Mouse (Mus musculus) cerebellum, adult 2 months (tissue): ENCODE measurements around the gene Sbf1. TPM values are rescaled to one million over a fixed set of nuclear protein-coding genes. Genes with fewer than 3 reads are reported as not detected.

Experiments
- DNase-seq, 2 experiments: peaks; one replicate each; pipeline ENCODE4 v3.0.0; 2021
- H3K27ac ChIP-seq: fragments of 200-500 bp; 2 replicates; pipeline ENCODE4 v1.5.1; 2012; ENCODE audit warnings: low read length, control low read depth, inconsistent platforms; ENCODE audit not compliant: insufficient read depth
- H3K27me3 ChIP-seq: fragments of 200-500 bp; 2 replicates; pipeline ENCODE4 v1.6.1; 2012; ENCODE audit warnings: inconsistent platforms, mild to moderate bottlenecking, low read length, moderate library complexity; ENCODE audit not compliant: control insufficient read depth, insufficient read depth
- H3K4me1 ChIP-seq: fragments of 200-500 bp; 2 replicates; pipeline ENCODE4 v1.6.1; 2011; ENCODE audit warnings: low read length; ENCODE audit not compliant: control insufficient read depth, insufficient read depth
- H3K4me3 ChIP-seq: fragments of 200-500 bp; replicated peaks from 2 replicates; pipeline ENCODE3; 2011; ENCODE audit warnings: mild to moderate bottlenecking, low read depth, low read length, control low read depth; ENCODE audit not compliant: insufficient read depth
- CTCF ChIP-seq: fragments of 200-500 bp; IDR thresholded peaks from 2 replicates; pipeline ENCODE4 v1.5.1; 2011; ENCODE audit warnings: low read depth, mild to moderate bottlenecking, control low read depth, low read length, moderate library complexity, borderline replicate concordance; ENCODE audit not compliant: insufficient read depth
- POLR2A ChIP-seq: fragments of 200-500 bp; IDR thresholded peaks from 2 replicates; pipeline ENCODE4 v1.6.1; 2011; ENCODE audit warnings: low read length, control low read depth, borderline replicate concordance; ENCODE audit not compliant: insufficient read depth
- WGBS: fragments of 180-500 bp; shearing (Covaris S2); methylation state at CpG from one replicate; pipeline ENCODE4 v1.1.7; 2018; 5-methylcytosine and 5-hydroxymethylcytosine counted together
- polyA plus RNA-seq: library from polyadenylated mRNA; depleted of rRNA; stranded (reverse); fragments of >200 nt; gene quantifications from 2 replicates; pipeline ENCODE4 v1.2.3, GENCODE M21; 2012; rRNA removed

The Sbf1 gene
- polyA plus RNA-seq, 1 experiment = 321 TPM

DNA sequence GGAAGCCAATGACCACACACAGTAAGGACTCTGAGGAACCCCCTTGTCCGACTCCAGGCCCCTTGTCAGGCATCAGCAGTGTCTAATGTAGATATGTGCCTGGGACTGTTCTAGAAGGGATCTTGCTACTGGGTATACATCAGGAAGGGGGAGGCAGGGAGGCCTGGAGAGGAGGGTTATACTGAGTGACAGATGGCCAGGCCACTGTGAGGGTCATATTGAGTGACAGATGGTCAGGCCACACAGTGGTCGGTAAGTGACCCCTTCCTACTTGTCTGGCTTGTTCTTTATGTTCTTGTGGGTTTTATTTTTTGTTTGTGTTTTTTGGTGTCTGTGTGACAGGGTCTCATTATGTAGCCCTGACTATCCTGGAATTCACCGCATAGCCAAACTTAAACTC lies 39.6 kb downstream of the Sbf1 start:
- Histone ChIP-seq H3K27me3 (no peaks in the 10 kb centered on the region), H3K4me1 (peaks cover 28% of the 10 kb centered on the region), H3K27ac (0 out of 2 replicates have a peak overlapping the region, but pooled peaks have one; percentile 46), H3K4me3 (no peak overlapping the region)
- no peak for DNase-seq
- no peak for TF ChIP-seq POLR2A
- TF ChIP-seq CTCF = no peak
- WGBS = 51% methylated on average over 3 of the region's 3 CpGs

GRCm38 (mm10) chr15:89264485-89264884 lies 50.6 kb downstream of the Sbf1 start:
- H3K27ac ChIP-seq = no peak overlapping the region
- H3K4me3 ChIP-seq = no peak overlapping the region
- WGBS = 82% methylated on average over 5 of the region's 5 CpGs

DNA sequence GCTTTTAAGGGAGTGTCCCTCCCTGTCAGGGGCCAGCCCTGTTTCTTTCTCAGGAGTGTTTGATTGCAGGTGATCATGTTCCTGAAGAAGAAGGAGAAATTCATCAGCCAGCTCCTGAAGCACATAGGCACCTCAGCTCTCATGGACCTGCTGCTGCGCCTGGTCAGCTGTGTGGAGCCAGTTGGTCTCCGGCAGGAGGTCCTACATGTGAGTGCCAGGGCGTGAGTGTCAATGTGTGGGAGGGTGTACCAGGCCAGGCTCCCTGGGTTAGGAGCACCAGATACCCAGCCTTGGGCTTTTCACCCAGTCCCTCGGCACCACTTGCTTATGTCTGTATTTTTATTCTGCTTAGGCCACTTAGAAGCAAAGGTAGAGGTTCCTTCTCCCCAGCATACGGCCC lies 56.1 kb downstream of the Sbf1 start:
- DNase-seq = peak; percentile 79 to 85
- WGBS = 20% methylated on average over 5 of the region's 5 CpGs
- Histone ChIP-seq H3K27me3 (no peaks in the 10 kb centered on the region), H3K27ac (peak overlapping the region; percentile 35), H3K4me3 (no peak overlapping the region), H3K4me1 (peaks cover 17% of the 10 kb centered on the region)
- TF ChIP-seq POLR2A (no peak), CTCF (no peak)

More at GRCm38 (mm10) chr15:89264485-89264884, 50.6 kb downstream of the Sbf1 start:
- no peak for DNase-seq
- TF ChIP-seq POLR2A (no peak), CTCF (no peak)
- H3K27me3 ChIP-seq = no peaks in the 10 kb centered on the region
- no peaks in the 10 kb centered on the region; the same call in none of the 2 replicates for H3K4me1 ChIP-seq

DNA sequence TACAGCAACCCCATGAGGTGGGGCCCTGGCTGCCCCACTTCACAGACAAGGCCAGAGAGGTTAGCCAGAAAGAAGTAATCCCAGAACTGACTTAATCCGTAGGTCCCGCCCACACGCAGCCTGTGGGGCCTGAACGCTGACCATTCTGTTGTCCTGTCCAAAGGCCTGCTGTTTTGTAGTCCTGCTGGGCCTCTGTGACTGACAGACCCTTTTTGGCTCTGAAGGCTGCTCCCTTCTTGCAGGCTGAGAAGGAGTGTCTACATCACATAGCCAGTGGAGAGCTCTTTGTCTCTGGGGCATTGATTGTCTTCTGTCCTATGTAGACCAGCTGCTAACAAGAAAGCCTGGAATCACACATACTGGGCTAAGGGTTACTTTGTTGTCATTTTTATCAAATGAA lies 59.8 kb downstream of the Sbf1 start:
- Histone ChIP-seq H3K4me1 (peaks cover 27% of the 10 kb centered on the region), H3K27ac (0 out of 2 replicates have a peak overlapping the region, but pooled peaks have one; percentile 1), H3K4me3 (no peak overlapping the region), H3K27me3 (no peaks in the 10 kb centered on the region)
- 10% methylated on average over 4 of the region's 4 CpGs for whole genome bisulfite sequencing
- DNase-seq = no peak
- TF ChIP-seq POLR2A = no peak
- TF ChIP-seq CTCF = no peak

DNA sequence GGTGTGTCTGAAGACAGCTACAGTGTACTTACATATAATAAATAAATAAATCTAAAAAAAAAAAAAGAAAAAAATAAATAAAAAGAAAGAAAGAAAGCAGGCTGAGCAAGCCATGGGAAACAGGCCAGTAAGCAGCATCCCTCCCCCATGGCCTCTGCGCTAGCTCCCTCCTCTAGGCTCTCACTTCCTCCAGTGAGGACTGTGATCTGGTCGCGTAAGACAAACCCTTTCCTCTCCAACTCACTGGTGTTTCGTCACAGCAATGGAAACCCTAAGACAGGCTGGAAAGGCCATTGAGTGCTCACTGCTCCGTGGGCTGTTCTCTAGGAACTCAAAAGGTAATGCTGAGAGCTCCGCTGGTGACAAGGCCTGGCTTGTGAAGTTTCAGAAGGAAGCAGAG lies 66.0 kb downstream of the Sbf1 start:
- no peaks in the 10 kb centered on the region for H3K27me3 ChIP-seq
- no peak overlapping the region for H3K4me3 ChIP-seq
- DNase-seq = no peak
- 91% methylated on average over 6 of the region's 6 CpGs for WGBS
- H3K27ac ChIP-seq = no peak overlapping the region
- peaks cover 10% of the 10 kb centered on the region; the same call in 1 of the 2 replicates for H3K4me1 ChIP-seq
- TF ChIP-seq POLR2A (no peak), CTCF (no peak)

GRCm38 (mm10) chr15:89241025-89241424 lies 74.1 kb downstream of the Sbf1 start:
- peak in 1 of 2 experiments; percentile 30 for DNase-seq
- H3K27ac ChIP-seq = no peak overlapping the region
- peaks cover 10% of the 10 kb centered on the region; the same call in 1 of the 2 replicates for H3K4me1 ChIP-seq
- WGBS = 65% methylated on average over 2 of the region's 2 CpGs
- H3K27me3 ChIP-seq = no peaks in the 10 kb centered on the region
- TF ChIP-seq POLR2A (no peak), CTCF (no peak)
- no peak overlapping the region for H3K4me3 ChIP-seq

DNA sequence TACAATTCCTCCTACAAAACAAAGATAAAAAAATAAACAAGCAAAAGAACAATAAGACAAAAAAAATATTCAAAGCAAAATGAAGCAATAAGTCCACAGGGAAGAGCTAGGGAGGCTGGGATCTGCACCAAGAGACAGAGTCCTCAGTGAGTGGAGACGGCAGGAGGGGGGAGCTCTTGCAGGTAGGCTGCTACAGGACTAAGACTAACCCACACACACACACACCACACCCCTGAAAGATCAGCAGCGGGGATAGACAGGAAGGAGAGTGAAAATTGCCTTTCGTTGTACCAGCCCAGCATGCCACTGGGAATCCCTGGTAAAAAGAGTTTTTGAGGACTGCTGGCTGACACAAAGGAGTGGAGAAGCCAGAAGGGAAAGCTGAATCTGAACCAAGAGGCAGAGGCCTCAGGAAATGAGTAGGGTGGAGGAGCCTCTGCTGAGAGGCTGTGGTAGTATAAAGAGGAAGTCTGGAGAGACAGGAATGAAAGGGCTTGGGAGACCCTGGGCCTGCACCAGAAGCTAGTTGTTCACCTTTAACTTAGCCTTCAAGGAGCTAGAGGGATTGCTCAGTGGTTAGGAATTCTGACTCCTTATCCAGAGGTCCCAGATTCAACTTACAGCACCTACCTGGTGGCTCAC lies 75.2 kb downstream of the Sbf1 start:
- 8% methylated on average over 3 of the region's 3 CpGs for WGBS
- no peaks in the 10 kb centered on the region for H3K27me3 ChIP-seq
- peaks cover 10% of the 10 kb centered on the region; the same call in 1 of the 2 replicates for H3K4me1 ChIP-seq
- H3K27ac ChIP-seq = 0 out of 2 replicates have a peak overlapping the region, but pooled peaks have one; percentile 1
- H3K4me3 ChIP-seq = no peak overlapping the region
- no peak for DNase-seq
- TF ChIP-seq CTCF (no peak), POLR2A (no peak)

Other genes starting within 250 kb of the Sbf1 start
- gene Trabd, start 240.2 kb downstream of the Sbf1 start, polyA plus RNA-seq = 52.5 and 56.4 TPM in 2 replicates
- 58.1 and 65.6 TPM in 2 replicates for gene Selenoo, start 226.2 kb downstream of the Sbf1 start, polyA plus RNA-seq
- 77.4 and 82.1 TPM in 2 replicates for gene Tubgcp6, start 192.2 kb downstream of the Sbf1 start, polyA plus RNA-seq
- gene Hdac10, start 186.6 kb downstream of the Sbf1 start, polyA plus RNA-seq = 31.4 and 36.3 TPM in 2 replicates
- gene Mapk12, start 174.6 kb downstream of the Sbf1 start, polyA plus RNA-seq = 112 and 128 TPM in 2 replicates
- 58.1 and 64.1 TPM in 2 replicates for gene Mapk11, start 165.7 kb downstream of the Sbf1 start, polyA plus RNA-seq
- gene Plxnb2, start 134.5 kb downstream of the Sbf1 start, polyA plus RNA-seq = 127 and 141 TPM in 2 replicates
- gene Dennd6b, start 118.8 kb downstream of the Sbf1 start, polyA plus RNA-seq = 156 and 165 TPM in 2 replicates
- 240 and 262 TPM in 2 replicates for gene Ppp6r2, start 103.8 kb downstream of the Sbf1 start, polyA plus RNA-seq
- not detected in 2 replicates for gene Adm2, start 7.4 kb upstream of the Sbf1 start, polyA plus RNA-seq
- not detected in 2 replicates for gene Miox, start 19.1 kb upstream of the Sbf1 start, polyA plus RNA-seq
- 21.0 and 21.1 TPM in 2 replicates for gene Lmf2, start 40.3 kb upstream of the Sbf1 start, polyA plus RNA-seq
- 134 and 137 TPM in 2 replicates for gene Ncaph2, start 40.4 kb upstream of the Sbf1 start, polyA plus RNA-seq
- gene Sco2, start 58.5 kb upstream of the Sbf1 start, polyA plus RNA-seq = 59.7 and 60.3 TPM in 2 replicates
- gene Tymp, start 61.7 kb upstream of the Sbf1 start, polyA plus RNA-seq = 5.5 and 5.7 TPM in 2 replicates
- 18.3 and 24.4 TPM in 2 replicates for gene Odf3b, start 64.0 kb upstream of the Sbf1 start, polyA plus RNA-seq
- 2.6 and 2.9 TPM in 2 replicates for gene Klhdc7b, start 69.6 kb upstream of the Sbf1 start, polyA plus RNA-seq
- not detected in 2 replicates for gene Syce3, start 95.2 kb upstream of the Sbf1 start, polyA plus RNA-seq
- 7.8 and 8.2 TPM in 2 replicates for gene Cpt1b, start 110.6 kb upstream of the Sbf1 start, polyA plus RNA-seq
- gene C730034F03Rik, start 114.3 kb upstream of the Sbf1 start, polyA plus RNA-seq = 4.2 and 4.7 TPM in 2 replicates
- 0.15 and 0.51 TPM in 2 replicates for gene Gm44502, start 114.4 kb upstream of the Sbf1 start, polyA plus RNA-seq
- gene Chkb, start 114.6 kb upstream of the Sbf1 start, polyA plus RNA-seq = 101 and 102 TPM in 2 replicates
- 192 and 195 TPM in 2 replicates for gene Mapk8ip2, start 138.6 kb upstream of the Sbf1 start, polyA plus RNA-seq
- gene Arsa, start 162.1 kb upstream of the Sbf1 start, polyA plus RNA-seq = 39.2 and 40.9 TPM in 2 replicates
- gene Shank3, start 184.3 kb upstream of the Sbf1 start, polyA plus RNA-seq = 84.7 and 97.2 TPM in 2 replicates